Mouse (Mus musculus): ENCODE results near the gene Idh3b. TPM values are rescaled to one million over a fixed set of nuclear protein-coding genes. Genes with fewer than 3 reads are reported as not detected.

The Idh3b gene
- polyA plus RNA-seq (2017; shearing (Covaris generic)) = 188 TPM

GRCm38 (mm10) chr2:130283854-130284654, at the start of gene Idh3b:
TSS of gene Idh3b (minus strand) at chr2:130284547.

GRCm38 (mm10) chr2:130294936-130295277, 10.6 kb upstream of the Idh3b start, which contains the start of gene Ebf4:
TSS of gene Ebf4 (plus strand) at chr2:130295169.

GRCm38 (mm10) chr2:130274149-130274861, 10.0 kb downstream of the Idh3b start, which contains the start of gene Nop56:
TSS of gene Nop56 (plus strand) at chr2:130274430.

Other genes with a start within 250 kb of the Idh3b start
- not detected for gene Tgm6, start 172.1 kb downstream of the Idh3b start, polyA plus RNA-seq (2017; shearing (Covaris generic))
- 475 TPM for gene Snrpb, start 105.1 kb downstream of the Idh3b start, polyA plus RNA-seq (2017; shearing (Covaris generic))
- not detected for gene Tmc2, start 89.4 kb downstream of the Idh3b start, polyA plus RNA-seq (2017; shearing (Covaris generic))
- gene Nop56, start 10.1 kb downstream of the Idh3b start, polyA plus RNA-seq (2017; shearing (Covaris generic)) = 348 TPM
- gene Ebf4, start 10.6 kb upstream of the Idh3b start, polyA plus RNA-seq (2017; shearing (Covaris generic)) = not detected
- gene Cpxm1, start 113.0 kb upstream of the Idh3b start, polyA plus RNA-seq (2017; shearing (Covaris generic)) = 0.29 TPM
- gene Gm28372, start 120.7 kb upstream of the Idh3b start, polyA plus RNA-seq (2017; shearing (Covaris generic)) = not detected
- gene 1700020A23Rik, start 120.7 kb upstream of the Idh3b start, polyA plus RNA-seq (2017; shearing (Covaris generic)) = not detected
- gene Tmem239, start 121.9 kb upstream of the Idh3b start, polyA plus RNA-seq (2017; shearing (Covaris generic)) = not detected
- gene Vps16, start 139.8 kb upstream of the Idh3b start, polyA plus RNA-seq (2017; shearing (Covaris generic)) = 314 TPM
- 20.1 TPM for gene Pced1a, start 140.2 kb upstream of the Idh3b start, polyA plus RNA-seq (2017; shearing (Covaris generic))
- 42.0 TPM for gene Ptpra, start 165.7 kb upstream of the Idh3b start, polyA plus RNA-seq (2017; shearing (Covaris generic))

All from CD4-positive, CD25-positive, alpha-beta regulatory T cell, adult 9 weeks (primary cell).